In genomic region chr14:56489806-56490205, GRCm38 (mm10) we compare ENCODE assay signal across 13 mouse cellular contexts.
"Had no signal": no experiment of that assay in that cellular context is flagged by ENCODE, and none has a peak within 500 bp of the region (broad histone marks: within the 10 kb centered on the region; RNA-seq: fewer than 3 reads in every experiment).

No protein-coding gene starts in this region.

- H3K9me3 ChIP-seq: limb, embryonic 15.5 days; midbrain, embryonic 12.5 days; neural tube, embryonic 13.5 days had no signal

- H3K36me3 ChIP-seq: limb, embryonic 15.5 days; midbrain, embryonic 12.5 days; neural tube, embryonic 13.5 days had no signal

- H3K27me3 ChIP-seq: limb, embryonic 15.5 days; midbrain, embryonic 12.5 days; neural tube, embryonic 13.5 days had no signal

- DNase-seq: lung, adult 18-20 months; retina, postnatal 1 day; right cerebral cortex, postnatal 4 days; spleen, adult 18-20 months; thymus, adult 18-20 months; thymus, postnatal 14 days had no signal

- H3K4me1 ChIP-seq: limb, embryonic 15.5 days; midbrain, embryonic 12.5 days; neural tube, embryonic 13.5 days had no signal

- H3K4me3 ChIP-seq: left cerebral cortex, adult 2 months; limb, embryonic 15.5 days; midbrain, embryonic 12.5 days; neural tube, embryonic 13.5 days had no signal

- H3K9ac ChIP-seq: limb, embryonic 15.5 days; liver, embryonic 14.5 days; midbrain, embryonic 12.5 days; neural tube, embryonic 13.5 days had no signal

- H3K27ac ChIP-seq: left cerebral cortex, adult 2 months; limb, embryonic 15.5 days; liver, embryonic 14.5 days; midbrain, embryonic 12.5 days; neural tube, embryonic 13.5 days had no signal

- ATAC-seq: intestine, postnatal 0 days; midbrain, embryonic 16.5 days had no signal

- H3K4me2 ChIP-seq: limb, embryonic 15.5 days; midbrain, embryonic 12.5 days; neural tube, embryonic 13.5 days had no signal
